Mouse (Mus musculus): Measurements from ENCODE around the gene Slfn5. TPM values are rescaled to one million over a fixed set of nuclear protein-coding genes. Genes with fewer than 3 reads are reported as not detected.
"Not testable (repeated sequence)": the region's sequence is repeated elsewhere in the genome, so short reads cannot be mapped to it uniquely, and the experiment has no call there.

The Slfn5 gene
- polyA plus RNA-seq, 1 experiment from 2014 or later, result 3.9 TPM

DNA sequence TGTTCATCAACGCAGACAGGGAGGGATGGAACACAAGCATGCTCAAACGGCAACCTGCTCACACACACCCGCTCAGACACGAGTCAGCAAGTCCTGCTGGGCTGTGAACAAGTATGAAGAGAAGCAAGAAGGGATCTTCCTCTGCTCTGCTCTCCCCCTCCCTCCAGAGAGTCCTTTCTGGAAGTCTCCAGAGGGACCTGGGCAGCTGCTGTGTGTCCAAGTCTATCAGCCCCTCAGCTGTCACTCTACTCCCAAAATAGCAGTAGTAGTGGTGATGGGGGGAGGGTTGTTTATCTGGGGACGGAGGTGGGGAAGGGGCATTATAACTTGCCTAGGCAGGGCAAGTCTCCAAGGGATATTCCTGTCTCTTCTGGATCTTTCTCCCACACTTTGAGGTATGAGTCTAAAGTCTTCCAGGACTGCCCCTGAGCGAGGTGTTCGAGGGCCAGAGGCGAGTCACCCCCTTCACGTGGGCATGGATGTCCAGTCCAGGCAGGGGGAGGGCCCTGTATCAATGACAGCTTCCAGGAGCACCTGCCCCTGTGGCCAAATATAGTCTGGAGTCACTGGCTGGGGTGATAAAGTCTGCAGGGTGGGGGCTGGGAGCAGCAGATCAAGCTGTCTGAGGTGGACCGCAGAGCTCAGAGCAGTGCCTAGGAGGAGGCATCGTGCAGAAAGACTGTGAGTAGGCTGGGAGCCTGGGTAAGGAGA lies 40.3 kb upstream of the Slfn5 start:
- H3K27me3 ChIP-seq (replicated peaks; ENCODE audit: control insufficient read depth, insufficient read depth, low read length), result no peaks in the 10 kb centered on the region

DNA sequence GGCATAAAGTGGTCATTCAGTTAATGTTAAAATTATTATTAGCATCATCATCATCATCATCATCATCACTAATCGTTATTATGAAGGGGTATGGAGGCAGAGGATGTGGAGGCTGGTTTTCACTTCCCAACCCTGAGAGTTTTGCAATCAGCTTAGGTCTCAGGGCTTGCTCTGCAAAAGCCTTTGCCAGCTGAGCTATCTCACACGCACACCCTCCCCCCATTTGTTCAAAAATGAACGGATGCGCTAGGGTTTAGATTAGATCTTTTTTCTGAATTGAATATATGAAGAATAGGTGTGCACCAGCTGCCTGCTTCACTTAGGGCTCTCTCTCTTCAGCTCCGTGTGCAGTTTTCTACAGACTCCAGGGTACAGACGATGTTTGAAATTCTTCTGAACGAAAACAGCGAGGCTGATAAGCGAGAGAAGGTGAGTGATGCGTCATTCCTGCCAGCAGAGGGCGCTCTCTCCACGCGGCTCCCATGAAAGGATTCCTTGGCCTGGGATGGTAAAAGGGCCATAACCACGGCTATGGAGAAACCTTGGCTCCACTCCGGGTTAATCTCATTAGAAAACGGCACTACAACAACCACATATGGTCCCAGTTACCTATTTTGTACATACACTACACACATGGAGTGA lies 36.3 kb upstream of the Slfn5 start:
- Histone ChIP-seq H3K27ac (replicated peaks; ENCODE audit: low read depth, low read length) (no peak overlapping the region), H3K27me3 (replicated peaks; ENCODE audit: control insufficient read depth, insufficient read depth, low read length) (no peaks in the 10 kb centered on the region), H3K4me2 (ENCODE audit: low read depth, low read length) (peak overlapping the region; percentile 34), H3K9ac (ENCODE audit: low read depth, low read length) (no peak overlapping the region), H3K9me3 (ENCODE audit: control insufficient read depth, low read length) (no peaks in the 10 kb centered on the region), H3K4me3 (ENCODE audit: low read depth, low read length) (no peak overlapping the region), H3K36me3 (ENCODE audit: control insufficient read depth, insufficient read depth, low read length) (no peaks in the 10 kb centered on the region), H3K4me1 (ENCODE audit: control insufficient read depth, insufficient read depth, low read length) (no peaks in the 10 kb centered on the region)
- DNase-seq (ENCODE audit: low spot score), result peak; percentile 63
- WGBS, result 8% methylated on average over 16 of the region's 16 CpGs
- ATAC-seq (ENCODE audit: low read depth), result peak; percentile 58; the same call in 1 of the 2 replicates

More for the DNA sequence above, 40.3 kb upstream of the Slfn5 start:
- 0 out of 2 replicates have a peak, but pooled peaks cover 5% of the 10 kb centered on the region for H3K4me1 ChIP-seq (ENCODE audit: control insufficient read depth, insufficient read depth, low read length)
- H3K9me3 ChIP-seq (ENCODE audit: control insufficient read depth, low read length), result no peaks in the 10 kb centered on the region
- peak; percentile 46; the same call in 1 of the 2 replicates for ATAC-seq (ENCODE audit: low read depth)
- H3K9ac ChIP-seq (ENCODE audit: low read depth, low read length), result no peak overlapping the region
- no peak overlapping the region for H3K27ac ChIP-seq (replicated peaks; ENCODE audit: low read depth, low read length)
- H3K36me3 ChIP-seq (ENCODE audit: control insufficient read depth, insufficient read depth, low read length), result peaks cover 10% of the 10 kb centered on the region; the same call in 1 of the 2 replicates
- no peak overlapping the region for H3K4me2 ChIP-seq (ENCODE audit: low read depth, low read length)
- H3K4me3 ChIP-seq (ENCODE audit: low read depth, low read length), result no peak overlapping the region
- DNase-seq (ENCODE audit: low spot score), result peak; percentile 33
- WGBS, result 79% methylated on average over 11 of the region's 11 CpGs

DNA sequence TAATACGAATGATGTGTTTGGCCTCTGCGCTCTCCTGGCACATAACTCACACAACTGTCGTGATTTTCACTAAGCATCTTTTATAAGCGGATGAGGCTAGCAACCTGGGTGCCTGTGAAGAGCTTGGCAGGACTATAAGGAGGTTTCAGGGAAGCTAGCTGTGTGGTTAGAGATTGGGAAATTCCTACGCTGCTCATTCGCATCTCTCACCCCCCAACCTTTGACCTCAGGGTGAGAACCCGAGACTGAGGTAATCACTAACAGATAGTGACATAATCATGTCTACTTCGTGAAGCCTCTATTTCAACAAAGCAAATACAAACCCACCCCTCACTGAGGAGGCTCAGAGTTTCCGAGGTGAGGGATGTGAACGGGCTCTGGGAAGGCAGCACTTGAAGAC lies 30.4 kb upstream of the Slfn5 start:
- DNase-seq (ENCODE audit: low spot score) (no peak), ATAC-seq (ENCODE audit: low read depth) (no peak)
- WGBS, result 46% methylated on average over 9 of the region's 10 CpGs
- Histone ChIP-seq H3K27me3 (replicated peaks; ENCODE audit: control insufficient read depth, insufficient read depth, low read length) (peaks cover 2% of the 10 kb centered on the region; the same call in 1 of the 2 replicates), H3K36me3 (ENCODE audit: control insufficient read depth, insufficient read depth, low read length) (no peaks in the 10 kb centered on the region), H3K9me3 (ENCODE audit: control insufficient read depth, low read length) (no peaks in the 10 kb centered on the region), H3K4me3 (ENCODE audit: low read depth, low read length) (no peak overlapping the region), H3K27ac (replicated peaks; ENCODE audit: low read depth, low read length) (no peak overlapping the region), H3K9ac (ENCODE audit: low read depth, low read length) (no peak overlapping the region), H3K4me1 (ENCODE audit: control insufficient read depth, insufficient read depth, low read length) (no peaks in the 10 kb centered on the region), H3K4me2 (ENCODE audit: low read depth, low read length) (no peak overlapping the region)

DNA sequence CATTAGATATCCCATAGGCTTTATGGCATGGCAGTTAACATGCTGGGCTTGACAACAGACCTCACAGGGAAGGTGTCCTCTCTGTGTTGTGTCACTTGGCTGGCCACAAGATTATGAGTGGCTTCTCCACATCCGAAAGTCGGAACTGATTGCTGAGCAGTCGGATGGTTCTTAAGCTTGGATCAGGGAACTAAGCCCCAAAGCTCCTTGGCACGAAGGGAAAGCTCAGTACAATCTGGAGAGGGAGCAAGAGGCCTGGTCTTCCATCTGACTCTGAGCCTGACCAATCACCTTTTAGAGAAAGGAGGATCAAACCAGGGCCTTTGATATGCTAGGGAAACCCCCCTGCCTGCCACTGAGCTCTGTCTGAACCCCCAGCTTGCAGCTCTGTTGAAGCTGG lies 29.5 kb upstream of the Slfn5 start:
- WGBS, result 74% methylated on average over 4 of the region's 4 CpGs
- no peaks in the 10 kb centered on the region for H3K4me1 ChIP-seq (ENCODE audit: control insufficient read depth, insufficient read depth, low read length)

DNA sequence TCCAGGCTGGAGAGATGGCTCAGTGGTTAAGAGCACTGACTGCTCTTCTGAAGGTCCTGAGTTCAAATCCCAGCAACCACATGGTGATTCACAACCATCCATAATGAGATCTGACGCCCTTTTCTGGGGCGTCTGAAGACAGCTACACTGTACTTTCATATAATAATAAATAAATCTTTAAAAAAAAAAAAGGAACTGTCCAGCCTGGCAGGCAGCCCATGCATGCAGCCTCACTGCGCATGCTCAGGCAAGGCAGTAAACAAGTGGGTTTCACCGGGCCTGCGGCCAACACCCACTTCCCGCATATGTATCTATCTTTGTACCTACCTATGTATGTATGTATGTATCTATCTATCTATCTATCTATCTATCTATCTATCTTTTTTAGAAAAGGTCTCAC lies 27.2 kb upstream of the Slfn5 start:
- not testable (repeated sequence) for H3K36me3 ChIP-seq (ENCODE audit: control insufficient read depth, insufficient read depth, low read length); DNase-seq (ENCODE audit: low spot score); H3K4me3 ChIP-seq (ENCODE audit: low read depth, low read length); H3K4me2 ChIP-seq (ENCODE audit: low read depth, low read length); H3K9ac ChIP-seq (ENCODE audit: low read depth, low read length); H3K4me1 ChIP-seq (ENCODE audit: control insufficient read depth, insufficient read depth, low read length); H3K27ac ChIP-seq (replicated peaks; ENCODE audit: low read depth, low read length); ATAC-seq (ENCODE audit: low read depth); H3K9me3 ChIP-seq (ENCODE audit: control insufficient read depth, low read length)
- WGBS, result 85% methylated on average over 6 of the region's 6 CpGs
- H3K27me3 ChIP-seq (replicated peaks; ENCODE audit: control insufficient read depth, insufficient read depth, low read length), result peaks cover 17% of the 10 kb centered on the region

More for the DNA sequence above, 29.5 kb upstream of the Slfn5 start:
- no peaks in the 10 kb centered on the region for H3K36me3 ChIP-seq (ENCODE audit: control insufficient read depth, insufficient read depth, low read length)
- no peak overlapping the region for H3K4me2 ChIP-seq (ENCODE audit: low read depth, low read length)
- no peak for DNase-seq (ENCODE audit: low spot score)
- H3K27ac ChIP-seq (replicated peaks; ENCODE audit: low read depth, low read length), result no peak overlapping the region
- ATAC-seq (ENCODE audit: low read depth), result no peak
- no peak overlapping the region for H3K9ac ChIP-seq (ENCODE audit: low read depth, low read length)
- H3K9me3 ChIP-seq (ENCODE audit: control insufficient read depth, low read length), result no peaks in the 10 kb centered on the region
- no peak overlapping the region for H3K4me3 ChIP-seq (ENCODE audit: low read depth, low read length)
- peaks cover 5% of the 10 kb centered on the region; the same call in 1 of the 2 replicates for H3K27me3 ChIP-seq (replicated peaks; ENCODE audit: control insufficient read depth, insufficient read depth, low read length)

DNA sequence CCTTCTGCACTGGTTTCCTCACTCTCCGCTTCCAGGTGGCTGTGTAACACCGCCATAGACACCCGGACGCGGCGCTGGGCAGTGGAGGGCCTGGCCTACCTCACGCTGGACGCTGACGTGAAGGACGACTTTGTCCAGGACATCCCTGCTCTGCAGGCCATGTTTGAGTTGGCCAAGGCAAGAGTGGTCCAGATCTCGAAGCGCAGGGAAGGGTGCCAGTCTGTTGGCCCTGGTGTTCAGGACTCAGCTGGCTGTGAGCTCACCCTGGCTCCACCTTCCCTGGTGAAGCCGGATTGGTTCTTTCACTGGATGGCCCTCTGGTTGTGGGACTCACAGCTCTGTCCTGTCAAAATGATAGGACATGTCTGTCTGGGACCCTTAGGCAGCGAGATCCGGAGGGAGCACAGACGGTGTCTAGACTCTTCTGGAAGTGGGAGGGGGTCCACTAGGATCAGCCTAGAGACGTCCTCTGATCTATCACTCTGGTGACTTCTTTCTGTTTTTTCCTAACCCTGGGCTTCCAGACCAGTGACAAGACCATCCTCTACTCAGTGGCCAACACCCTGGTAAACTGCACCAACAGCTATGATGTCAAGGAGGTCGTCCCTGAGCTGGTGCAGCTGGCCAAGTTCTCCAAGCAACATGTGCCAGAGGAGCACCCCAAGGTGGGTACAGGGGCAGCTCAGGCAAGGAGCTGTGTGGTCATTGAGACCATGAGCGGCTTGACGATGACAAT lies 22.1 kb upstream of the Slfn5 start:
- 28% methylated on average over 20 of the region's 20 CpGs for WGBS
- no peak overlapping the region for H3K4me3 ChIP-seq (ENCODE audit: low read depth, low read length)
- DNase-seq (ENCODE audit: low spot score) (no peak), ATAC-seq (ENCODE audit: low read depth) (no peak)
- peaks cover 39% of the 10 kb centered on the region for H3K27me3 ChIP-seq (replicated peaks; ENCODE audit: control insufficient read depth, insufficient read depth, low read length)
- H3K27ac ChIP-seq (replicated peaks; ENCODE audit: low read depth, low read length), result no peak overlapping the region
- H3K9ac ChIP-seq (ENCODE audit: low read depth, low read length), result no peak overlapping the region
- no peak overlapping the region for H3K4me2 ChIP-seq (ENCODE audit: low read depth, low read length)
- H3K9me3 ChIP-seq (ENCODE audit: control insufficient read depth, low read length), result no peaks in the 10 kb centered on the region
- peaks cover 5% of the 10 kb centered on the region; the same call in 1 of the 2 replicates for H3K4me1 ChIP-seq (ENCODE audit: control insufficient read depth, insufficient read depth, low read length)
- H3K36me3 ChIP-seq (ENCODE audit: control insufficient read depth, insufficient read depth, low read length), result no peaks in the 10 kb centered on the region

DNA sequence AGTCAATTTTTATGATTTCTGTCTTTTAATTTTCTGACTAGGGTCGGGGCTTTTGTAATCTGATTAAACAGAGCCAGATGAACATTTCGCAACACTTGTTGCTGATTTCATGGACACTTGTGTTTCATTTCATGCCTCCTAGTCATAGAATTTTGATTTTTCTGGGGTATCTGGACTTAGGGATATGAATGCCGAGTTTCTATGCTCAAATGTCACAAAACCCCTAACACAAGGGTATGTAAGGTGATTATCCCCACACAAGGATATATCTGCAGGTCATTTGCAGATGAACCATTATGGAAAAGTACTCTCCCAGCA lies 21.6 kb upstream of the Slfn5 start:
- ATAC-seq (ENCODE audit: low read depth) (no peak), DNase-seq (ENCODE audit: low spot score) (no peak)
- H3K36me3 ChIP-seq (ENCODE audit: control insufficient read depth, insufficient read depth, low read length), result no peaks in the 10 kb centered on the region
- 32% methylated on average over 3 of the region's 3 CpGs for WGBS
- peak overlapping the region; percentile 92; the same call in 1 of the 2 replicates for H3K4me2 ChIP-seq (ENCODE audit: low read depth, low read length)
- peaks cover 45% of the 10 kb centered on the region for H3K27me3 ChIP-seq (replicated peaks; ENCODE audit: control insufficient read depth, insufficient read depth, low read length)
- H3K27ac ChIP-seq (replicated peaks; ENCODE audit: low read depth, low read length), result no peak overlapping the region
- H3K9ac ChIP-seq (ENCODE audit: low read depth, low read length), result no peak overlapping the region
- no peak overlapping the region; the same call in 1 of the 2 replicates for H3K4me3 ChIP-seq (ENCODE audit: low read depth, low read length)
- H3K4me1 ChIP-seq (ENCODE audit: control insufficient read depth, insufficient read depth, low read length), result peaks cover 5% of the 10 kb centered on the region; the same call in 1 of the 2 replicates
- no peaks in the 10 kb centered on the region for H3K9me3 ChIP-seq (ENCODE audit: control insufficient read depth, low read length)

DNA sequence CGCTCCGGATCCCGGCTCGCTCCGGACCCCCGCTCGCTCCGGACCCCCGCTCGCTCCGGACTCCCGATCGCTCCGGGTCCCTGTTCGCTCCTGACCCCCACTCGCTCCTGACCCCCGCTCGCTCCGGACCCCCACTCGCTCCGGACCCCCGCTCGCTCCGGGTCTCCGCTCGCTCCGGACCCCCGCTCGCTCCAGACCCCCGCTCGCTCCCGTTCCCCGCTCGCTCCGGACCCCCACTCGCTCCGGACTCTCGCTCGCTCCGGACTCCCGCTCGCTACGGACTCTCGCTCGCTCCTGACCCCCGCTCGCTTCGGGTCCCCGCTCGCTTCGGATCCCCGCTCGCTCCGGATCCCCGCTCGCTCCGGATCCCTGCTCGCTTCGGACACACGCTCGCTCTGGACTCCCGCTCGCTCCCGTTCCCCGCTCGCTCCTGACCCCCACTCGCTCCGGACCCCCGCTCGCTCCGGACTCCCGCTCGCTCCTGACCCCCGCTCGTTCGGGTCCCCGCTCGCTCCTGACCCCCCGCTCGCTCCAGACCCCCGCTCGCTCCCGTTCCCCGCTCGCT lies 20.7 kb upstream of the Slfn5 start:
- not testable (repeated sequence) for H3K9me3 ChIP-seq (ENCODE audit: control insufficient read depth, low read length); DNase-seq (ENCODE audit: low spot score); ATAC-seq (ENCODE audit: low read depth); H3K27ac ChIP-seq (replicated peaks; ENCODE audit: low read depth, low read length); H3K36me3 ChIP-seq (ENCODE audit: control insufficient read depth, insufficient read depth, low read length); H3K4me1 ChIP-seq (ENCODE audit: control insufficient read depth, insufficient read depth, low read length)
- Histone ChIP-seq H3K9ac (ENCODE audit: low read depth, low read length) (peak overlapping the region; percentile 37; the same call in 1 of the 2 replicates), H3K27me3 (replicated peaks; ENCODE audit: control insufficient read depth, insufficient read depth, low read length) (peaks cover 51% of the 10 kb centered on the region), H3K4me3 (ENCODE audit: low read depth, low read length) (peak overlapping the region; percentile 49), H3K4me2 (ENCODE audit: low read depth, low read length) (peak overlapping the region; percentile 92)
- 1% methylated on average over 53 of the region's 85 CpGs for WGBS
